Mouse (Mus musculus): ENCODE results near the gene BC025920. TPM values are rescaled to one million over a fixed set of nuclear protein-coding genes. Genes with fewer than 3 reads are reported as not detected.
A peak's percentile ranks its signal among the peaks of the same experiment; 100 is the strongest.

BC025920 gene
- polyA plus RNA-seq, 1 experiment from 2014 or later = 1.4 TPM

DNA sequence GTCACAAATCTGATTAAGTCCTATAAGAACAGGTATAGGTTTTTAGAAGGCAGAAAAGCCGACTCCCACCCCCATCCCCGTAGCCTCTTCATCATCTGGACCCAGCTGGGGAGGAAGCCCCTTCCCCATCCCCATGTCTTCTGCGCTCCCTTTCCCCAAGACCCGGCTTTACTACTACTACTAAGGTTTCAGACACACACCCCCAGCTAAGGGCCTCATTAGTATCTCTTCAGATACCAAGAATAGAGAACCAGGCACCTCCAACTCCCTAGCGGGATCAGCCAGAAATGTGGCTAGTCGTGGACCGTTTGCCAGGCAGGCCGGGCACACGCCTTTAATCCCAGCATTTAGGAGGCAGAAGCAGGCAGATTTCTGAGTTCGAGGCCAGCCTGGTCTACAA lies 6.0 kb upstream of the BC025920 start:
- no peaks in the 10 kb centered on the region for H3K36me3 ChIP-seq
- H3K4me1 ChIP-seq = peaks cover 74% of the 10 kb centered on the region
- H3K27ac ChIP-seq (replicated peaks) = no peak overlapping the region
- no peak overlapping the region for H3K4me3 ChIP-seq
- DNase-seq (ENCODE audit: low spot score) = no peak
- 59% methylated on average over 10 of the region's 10 CpGs for WGBS
- H3K9me3 ChIP-seq (replicated peaks) = no peaks in the 10 kb centered on the region
- H3K27me3 ChIP-seq (ENCODE audit: low read depth, poor library complexity, severe bottlenecking) = peaks cover 74% of the 10 kb centered on the region

DNA sequence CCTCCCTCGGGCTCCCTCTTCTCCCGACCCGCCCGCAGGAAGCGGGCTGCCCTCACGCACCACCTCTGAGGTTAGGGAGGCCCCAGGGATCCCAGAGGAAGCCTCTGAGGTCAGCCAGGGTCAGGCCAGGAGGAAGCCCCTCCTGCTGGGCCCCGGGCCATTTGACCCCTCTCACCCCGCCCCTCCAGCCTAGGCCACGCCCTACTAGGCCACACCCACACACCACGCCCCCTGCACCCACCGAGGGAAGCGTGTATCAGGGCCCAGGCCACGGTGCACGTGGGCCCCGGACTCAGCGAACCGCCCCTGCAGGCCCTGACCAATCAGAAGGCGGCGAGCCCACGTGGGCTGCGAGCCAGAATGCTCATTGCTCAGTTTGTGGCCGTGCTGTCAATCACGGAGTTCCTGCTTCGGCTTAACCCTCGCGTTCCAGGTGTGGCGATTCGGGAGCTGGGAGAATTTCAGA lies 5.3 kb upstream of the BC025920 start, which contains the start of gene Tle6:
Gene Tle6, minus strand, starts transcription at position 336 of the 466 bp plus-strand sequence.
- Histone ChIP-seq H3K27ac (replicated peaks) (peak within 1 kb of the TSS; percentile 72), H3K9me3 (replicated peaks) (no peaks in the 10 kb centered on the region), H3K27me3 (ENCODE audit: low read depth, poor library complexity, severe bottlenecking) (peaks cover 67% of the 10 kb centered on the region), H3K4me3 (peak within 1 kb of the TSS; percentile 40), H3K36me3 (no peaks in the 10 kb centered on the region), H3K4me1 (peaks cover 74% of the 10 kb centered on the region)
- peak; percentile 99 for DNase-seq (ENCODE audit: low spot score)
- WGBS = under 1% methylated on average over 28 of the region's 28 CpGs

DNA sequence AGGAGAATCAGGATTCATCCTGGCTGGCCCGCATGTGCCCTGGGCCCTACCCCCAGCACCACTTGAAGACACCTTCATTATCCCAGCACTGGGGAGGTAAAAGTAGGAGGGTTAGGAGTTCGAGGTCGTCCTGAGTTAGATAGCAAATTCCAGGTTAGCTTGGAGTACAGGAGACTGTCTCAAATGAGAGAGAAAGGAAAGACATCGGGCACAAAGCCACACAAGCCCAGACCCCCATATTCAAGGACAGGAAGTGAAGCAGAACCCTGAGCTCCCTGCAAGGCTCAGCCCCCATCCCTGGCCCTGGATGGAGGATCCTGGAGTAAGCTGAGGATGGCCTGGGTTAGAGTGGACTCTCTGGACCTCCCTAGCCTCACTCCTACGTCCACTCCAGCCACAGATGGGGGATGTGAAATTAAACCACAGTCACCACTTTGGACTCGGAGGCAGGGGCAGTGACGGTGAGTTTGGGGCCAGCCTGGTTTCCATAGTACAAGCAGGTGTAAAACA lies 4.6 kb upstream of the BC025920 start:
- peaks cover 60% of the 10 kb centered on the region for H3K27me3 ChIP-seq (ENCODE audit: low read depth, poor library complexity, severe bottlenecking)
- no peaks in the 10 kb centered on the region for H3K9me3 ChIP-seq (replicated peaks)
- peak overlapping the region; percentile 40 for H3K4me3 ChIP-seq
- no peaks in the 10 kb centered on the region for H3K36me3 ChIP-seq
- H3K4me1 ChIP-seq = peaks cover 70% of the 10 kb centered on the region
- 0 out of 2 replicates have a peak overlapping the region, but pooled peaks have one; percentile 4 for H3K27ac ChIP-seq (replicated peaks)
- WGBS = 16% methylated on average over 7 of the region's 7 CpGs
- DNase-seq (ENCODE audit: low spot score) = no peak

DNA sequence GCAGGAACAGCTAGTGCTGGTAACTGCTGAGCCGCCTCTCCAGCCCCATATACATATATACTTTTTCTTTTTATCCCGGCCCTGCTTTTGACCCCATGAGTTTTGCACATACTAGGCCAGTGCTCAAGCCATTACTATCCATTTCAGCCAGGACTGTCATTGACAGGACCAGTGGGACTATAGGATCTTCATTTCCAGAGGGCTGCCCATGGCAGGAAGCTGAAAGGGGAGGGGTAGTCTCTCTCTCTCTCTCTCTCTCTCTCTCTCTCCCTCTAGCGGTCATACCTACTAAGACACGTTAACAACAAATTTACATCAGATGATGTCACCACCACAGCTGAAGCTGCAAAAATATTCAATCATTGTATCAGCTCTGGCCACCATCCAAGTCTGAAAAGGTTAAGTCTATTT lies 3.3 kb upstream of the BC025920 start:
- peaks cover 47% of the 10 kb centered on the region for H3K27me3 ChIP-seq (ENCODE audit: low read depth, poor library complexity, severe bottlenecking)
- no peaks in the 10 kb centered on the region for H3K9me3 ChIP-seq (replicated peaks)
- H3K36me3 ChIP-seq = no peaks in the 10 kb centered on the region; the same call in 1 of the 2 replicates
- WGBS = 25% methylated on average over 4 of the region's 4 CpGs
- no peak overlapping the region for H3K27ac ChIP-seq (replicated peaks)
- H3K4me3 ChIP-seq = no peak overlapping the region
- peak; percentile 46 for DNase-seq (ENCODE audit: low spot score)
- peaks cover 65% of the 10 kb centered on the region for H3K4me1 ChIP-seq

DNA sequence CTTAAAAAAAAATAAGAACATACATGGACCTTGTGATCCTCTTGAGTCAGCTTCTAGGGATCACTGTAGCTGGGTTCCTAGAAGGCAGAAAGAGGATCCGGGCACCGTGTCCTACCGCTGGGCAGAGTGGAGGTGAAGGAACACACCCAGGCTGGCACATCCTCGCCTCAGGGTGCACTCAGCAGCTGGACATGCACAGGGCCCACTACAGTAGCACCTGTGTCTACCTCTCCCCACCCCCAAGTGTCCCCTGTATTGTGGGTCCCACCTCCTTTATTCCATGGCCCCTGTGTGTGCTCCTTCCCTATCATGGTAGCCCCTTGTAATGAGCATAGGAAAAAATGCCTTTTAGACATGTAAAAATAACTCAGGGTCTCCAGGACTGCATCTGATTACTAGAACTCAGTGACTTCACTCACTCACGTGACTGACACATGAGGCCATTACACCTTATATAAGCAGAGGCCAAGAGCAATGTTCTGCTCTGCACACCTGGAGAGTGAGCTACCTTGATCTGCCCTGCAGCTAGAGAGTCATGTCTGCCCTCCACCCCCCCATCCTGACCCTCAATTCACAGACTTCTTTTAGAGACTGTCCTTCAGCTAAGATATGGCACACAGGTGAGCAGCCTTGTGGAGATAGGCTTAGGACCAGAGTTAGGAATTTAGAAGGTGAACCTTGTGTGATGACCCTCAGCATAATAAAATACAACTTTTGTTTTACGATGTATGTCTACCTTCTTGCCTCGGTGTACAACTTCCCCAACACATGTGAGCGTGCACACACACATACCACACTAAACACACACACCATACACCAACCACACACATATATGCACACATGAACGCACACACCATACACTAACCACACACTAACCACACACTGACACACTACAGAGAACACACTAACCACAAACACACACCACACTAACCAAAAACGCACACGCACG lies 1.8 kb upstream of the BC025920 start:
- no peak for DNase-seq (ENCODE audit: low spot score)
- Histone ChIP-seq H3K4me3 (peak overlapping the region; percentile 70; the same call in 1 of the 2 replicates), H3K27me3 (ENCODE audit: low read depth, poor library complexity, severe bottlenecking) (peaks cover 32% of the 10 kb centered on the region), H3K4me1 (peaks cover 52% of the 10 kb centered on the region), H3K27ac (replicated peaks) (no peak overlapping the region), H3K9me3 (replicated peaks) (no peaks in the 10 kb centered on the region), H3K36me3 (peaks cover 14% of the 10 kb centered on the region)
- WGBS = 82% methylated on average over 12 of the region's 12 CpGs

DNA sequence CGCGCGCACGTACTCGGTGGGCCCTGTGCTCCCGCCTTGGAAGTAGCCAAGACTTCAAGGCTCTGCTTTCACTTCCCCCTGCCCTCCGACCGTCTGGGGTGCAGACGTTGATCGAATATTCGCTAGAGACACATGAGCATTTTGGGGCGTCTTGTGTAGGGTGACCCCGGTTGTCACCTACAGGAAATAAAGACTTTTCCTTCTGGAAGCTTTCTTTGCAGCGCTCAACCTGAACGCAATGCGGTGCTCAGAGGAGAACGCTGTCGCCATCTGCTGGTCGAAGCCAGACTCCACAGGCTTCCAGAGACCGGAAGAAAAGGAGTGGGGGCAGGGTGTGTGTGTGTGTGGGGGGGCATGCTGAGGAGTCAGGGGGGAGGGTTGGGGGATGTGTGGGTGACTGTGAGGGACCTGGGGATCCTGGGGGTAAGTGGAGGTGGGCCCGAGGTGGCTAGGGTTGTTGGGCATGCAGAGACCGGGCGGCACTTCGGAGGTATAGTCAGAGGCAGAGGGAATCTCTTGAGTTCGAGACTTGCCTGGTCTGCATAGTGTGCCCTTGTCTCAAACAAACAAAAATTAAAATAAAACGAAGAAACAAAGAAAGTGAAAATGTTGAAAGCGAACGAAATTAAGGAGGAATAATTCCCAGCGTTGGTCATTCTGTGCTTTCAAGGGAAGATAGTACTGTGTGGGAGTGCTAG lies 953 bp upstream of the BC025920 start:
- peaks cover 16% of the 10 kb centered on the region for H3K36me3 ChIP-seq
- peak overlapping the region; percentile 82 for H3K27ac ChIP-seq (replicated peaks)
- H3K4me1 ChIP-seq = peaks cover 50% of the 10 kb centered on the region
- peak overlapping the region; percentile 70 for H3K4me3 ChIP-seq
- no peaks in the 10 kb centered on the region for H3K9me3 ChIP-seq (replicated peaks)
- 20% methylated on average over 29 of the region's 29 CpGs for WGBS
- peak; percentile 87 for DNase-seq (ENCODE audit: low spot score)
- peaks cover 24% of the 10 kb centered on the region for H3K27me3 ChIP-seq (ENCODE audit: low read depth, poor library complexity, severe bottlenecking)

DNA sequence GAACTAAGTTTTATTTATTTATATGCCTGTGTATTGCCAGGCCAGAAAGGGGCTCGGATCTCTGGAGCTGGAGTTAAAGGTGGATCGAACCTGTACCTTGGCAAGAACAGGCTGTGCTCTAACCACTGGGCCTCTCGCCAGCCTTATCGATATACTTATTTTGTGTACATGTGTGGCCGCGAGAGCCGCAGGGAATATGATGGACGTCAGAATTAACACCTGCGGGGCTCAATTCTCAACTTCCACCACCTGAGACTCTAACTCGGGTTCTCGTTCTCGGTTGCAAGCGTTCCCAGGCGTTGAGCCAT lies 450 bp upstream of the BC025920 start:
- Histone ChIP-seq H3K27ac (replicated peaks) (peak overlapping the region; percentile 82), H3K4me1 (peaks cover 44% of the 10 kb centered on the region), H3K9me3 (replicated peaks) (no peaks in the 10 kb centered on the region), H3K4me3 (peak overlapping the region; percentile 70), H3K27me3 (ENCODE audit: low read depth, poor library complexity, severe bottlenecking) (peaks cover 21% of the 10 kb centered on the region), H3K36me3 (peaks cover 16% of the 10 kb centered on the region)
- 7% methylated on average over 14 of the region's 14 CpGs for WGBS
- no peak for DNase-seq (ENCODE audit: low spot score)

DNA sequence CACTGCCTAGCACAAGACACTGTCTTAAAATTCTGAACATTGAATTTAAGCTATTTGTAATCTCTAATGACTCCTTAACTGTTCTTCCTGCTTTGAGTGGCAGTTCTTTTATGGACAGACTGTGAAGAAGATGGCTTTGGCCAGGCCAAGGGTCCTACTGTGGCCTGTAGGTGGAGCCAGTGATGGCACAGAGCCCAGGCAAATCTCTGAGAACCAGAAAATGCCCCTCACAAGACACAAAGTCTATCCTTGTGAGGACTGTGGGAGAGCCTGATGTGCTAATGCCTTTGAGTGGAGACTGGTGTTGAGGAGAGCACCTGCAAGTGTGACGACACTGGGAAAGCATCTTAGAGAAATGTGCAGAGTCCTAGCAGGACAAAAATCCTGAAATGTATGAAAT lies 2.2 kb downstream of the BC025920 start:
- Histone ChIP-seq H3K4me1 (peaks cover 22% of the 10 kb centered on the region), H3K27ac (replicated peaks) (no peak overlapping the region), H3K36me3 (peaks cover 16% of the 10 kb centered on the region), H3K27me3 (ENCODE audit: low read depth, poor library complexity, severe bottlenecking) (0 out of 2 replicates have a peak, but pooled peaks cover 7% of the 10 kb centered on the region), H3K4me3 (no peak overlapping the region), H3K9me3 (replicated peaks) (peaks cover 4% of the 10 kb centered on the region; the same call in 1 of the 2 replicates)
- DNase-seq (ENCODE audit: low spot score) = no peak
- 94% methylated on average over 1 of the region's 1 CpGs for WGBS

DNA sequence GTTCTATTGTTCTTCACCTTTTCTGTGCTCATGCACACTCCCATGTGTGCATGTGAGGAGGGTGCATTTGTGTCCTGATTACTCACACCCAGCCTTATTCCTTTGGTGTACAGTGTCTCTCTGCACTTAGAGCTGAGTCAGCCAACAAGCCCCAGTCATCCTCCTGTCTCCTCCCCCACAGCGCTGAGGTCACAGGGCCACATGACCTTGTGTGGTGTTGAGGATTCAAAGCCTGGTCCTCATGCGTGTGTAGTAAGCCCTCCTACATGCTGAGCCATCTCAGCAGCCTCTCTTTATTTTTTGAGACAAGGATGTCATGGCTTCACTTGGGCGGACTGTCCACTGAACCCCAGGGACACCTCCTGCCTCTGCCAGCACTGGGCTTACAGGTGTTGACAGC lies 6.7 kb downstream of the BC025920 start:
- no peaks in the 10 kb centered on the region for H3K27me3 ChIP-seq (ENCODE audit: low read depth, poor library complexity, severe bottlenecking)
- no peak overlapping the region for H3K27ac ChIP-seq (replicated peaks)
- 74% methylated on average over 3 of the region's 3 CpGs for WGBS
- H3K9me3 ChIP-seq (replicated peaks) = peaks cover 4% of the 10 kb centered on the region; the same call in 1 of the 2 replicates
- no peak overlapping the region for H3K4me3 ChIP-seq
- DNase-seq (ENCODE audit: low spot score) = no peak
- H3K36me3 ChIP-seq = peaks cover 15% of the 10 kb centered on the region
- H3K4me1 ChIP-seq = peaks cover 8% of the 10 kb centered on the region

DNA sequence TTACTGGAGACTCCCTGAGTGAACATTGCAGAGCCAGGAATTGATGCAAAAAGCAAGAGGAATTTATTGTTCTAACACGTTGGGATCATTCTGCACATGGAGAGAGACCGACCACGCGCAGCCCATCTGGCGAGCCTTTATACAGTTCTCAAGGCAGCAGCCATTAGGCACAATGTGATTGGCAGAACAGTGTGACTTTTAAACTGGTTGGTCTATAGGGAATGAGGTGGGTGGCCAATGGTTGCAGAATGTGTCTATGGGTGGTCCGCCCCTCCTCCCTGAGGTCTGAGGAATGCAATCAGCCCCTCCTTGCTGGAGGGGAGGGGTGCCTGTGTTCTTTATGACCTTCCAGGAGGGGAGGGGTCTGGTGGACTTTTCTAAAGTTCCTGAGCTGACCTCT lies 9.4 kb downstream of the BC025920 start:
- H3K36me3 ChIP-seq = peaks cover 4% of the 10 kb centered on the region
- no peak overlapping the region for H3K27ac ChIP-seq (replicated peaks)
- no peak overlapping the region for H3K4me3 ChIP-seq
- H3K4me1 ChIP-seq = peaks cover 8% of the 10 kb centered on the region
- WGBS = 76% methylated on average over 6 of the region's 6 CpGs
- no peaks in the 10 kb centered on the region for H3K27me3 ChIP-seq (ENCODE audit: low read depth, poor library complexity, severe bottlenecking)
- peaks cover 4% of the 10 kb centered on the region; the same call in 1 of the 2 replicates for H3K9me3 ChIP-seq (replicated peaks)
- DNase-seq (ENCODE audit: low spot score) = no peak

DNA sequence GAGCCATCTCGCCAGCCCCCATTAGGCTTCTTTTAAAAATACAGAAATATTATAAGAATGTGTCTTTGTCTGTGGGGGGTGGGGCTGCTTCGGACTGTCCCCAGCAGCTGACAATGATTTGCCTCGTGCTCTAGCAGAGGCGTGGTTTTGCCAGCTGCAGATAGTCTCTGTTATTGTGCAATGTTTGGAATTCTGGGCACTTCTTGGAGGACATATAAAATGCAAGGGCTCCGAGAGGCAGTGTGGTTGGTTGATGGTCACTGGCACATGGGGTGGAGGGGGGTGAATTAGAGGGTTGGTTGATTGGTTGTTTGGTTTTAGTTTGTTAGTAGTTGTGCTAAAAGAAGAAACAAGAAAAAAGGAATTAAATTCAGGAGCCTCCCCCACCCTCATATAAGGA lies 13.9 kb downstream of the BC025920 start:
- no peaks in the 10 kb centered on the region for H3K27me3 ChIP-seq (ENCODE audit: low read depth, poor library complexity, severe bottlenecking)
- no peak overlapping the region for H3K27ac ChIP-seq (replicated peaks)
- no peak for DNase-seq (ENCODE audit: low spot score)
- H3K36me3 ChIP-seq = peaks cover 49% of the 10 kb centered on the region
- WGBS = 91% methylated on average over 5 of the region's 5 CpGs
- no peak overlapping the region for H3K4me3 ChIP-seq
- no peaks in the 10 kb centered on the region for H3K9me3 ChIP-seq (replicated peaks)
- H3K4me1 ChIP-seq = peaks cover 8% of the 10 kb centered on the region

DNA sequence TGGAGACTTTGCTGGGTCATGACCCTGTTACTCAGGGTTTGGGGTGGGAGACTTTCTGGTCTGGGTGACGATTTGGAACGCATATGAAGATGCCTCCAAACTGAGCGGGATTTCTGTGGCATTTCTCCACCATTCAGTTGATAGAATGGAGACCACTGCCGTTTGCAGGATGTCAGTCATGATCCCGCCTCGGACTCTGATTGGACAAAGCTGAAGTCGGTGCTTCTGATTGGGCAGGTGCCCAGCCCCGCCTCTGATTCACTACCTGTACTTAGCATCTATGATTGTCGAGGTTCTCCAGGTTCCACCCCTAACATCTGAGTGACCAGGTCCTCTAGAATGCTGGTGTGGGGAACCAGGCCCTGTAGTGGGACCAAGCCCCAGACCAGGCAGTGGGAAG lies 14.7 kb downstream of the BC025920 start:
- Histone ChIP-seq H3K27me3 (ENCODE audit: low read depth, poor library complexity, severe bottlenecking) (no peaks in the 10 kb centered on the region), H3K27ac (replicated peaks) (no peak overlapping the region), H3K4me1 (peaks cover 3% of the 10 kb centered on the region), H3K9me3 (replicated peaks) (no peaks in the 10 kb centered on the region), H3K4me3 (no peak overlapping the region), H3K36me3 (peaks cover 57% of the 10 kb centered on the region)
- no peak for DNase-seq (ENCODE audit: low spot score)
- WGBS = 54% methylated on average over 9 of the region's 9 CpGs

All from midbrain, embryonic 10.5 days (tissue).